13 mouse cellular contexts compared by ENCODE assay signal in the genomic region with DNA sequence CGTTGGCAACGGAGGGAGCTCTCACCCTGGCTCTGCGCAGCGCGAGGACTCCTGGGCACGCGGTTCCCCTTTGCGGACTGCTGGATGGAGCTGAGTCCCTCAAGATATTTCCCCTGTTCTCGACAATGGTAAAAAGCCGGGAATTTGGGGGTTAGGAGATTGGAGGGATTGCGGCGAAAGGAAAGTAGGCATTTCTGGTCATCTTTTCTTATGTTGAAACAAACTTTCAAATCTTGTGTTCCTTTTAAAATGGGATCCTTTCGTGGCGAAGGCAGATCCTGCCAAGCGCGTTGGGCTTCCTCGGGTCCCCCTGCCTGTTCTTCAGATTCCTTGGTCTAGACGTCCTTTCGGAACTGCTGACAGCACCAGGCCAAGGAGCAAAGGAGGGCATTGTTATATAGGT. TPM values are rescaled to one million over a fixed set of nuclear protein-coding genes. Genes with fewer than 3 reads are reported as not detected.
DNase-seq lines count a peak whose midpoint lies in the region; ATAC-seq lines count a peak whose summit lies in the region.
"Had no signal": no experiment of that assay in that cellular context is flagged by ENCODE, and none has a peak within 500 bp of the region (broad histone marks: within the 10 kb centered on the region; RNA-seq: fewer than 3 reads in every experiment).

No protein-coding gene starts in this region.

- H3K9me3 ChIP-seq in megakaryocyte, embryonic 14.5 days, result no peaks in the 10 kb centered on the region
- H3K9me3 ChIP-seq in forebrain, embryonic 15.5 days, result no peaks in the 10 kb centered on the region
- H3K9me3 ChIP-seq in midbrain, embryonic 11.5 days (ENCODE audit: control insufficient read depth, low read length), result no peaks in the 10 kb centered on the region
- H3K9me3 ChIP-seq: kidney, embryonic 15.5 days had no signal

- 2% methylated on average over 19 of the region's 19 CpGs for WGBS in forebrain, embryonic 15.5 days
- WGBS in midbrain, embryonic 11.5 days, result 1% methylated on average over 19 of the region's 19 CpGs

- H3K4me2 ChIP-seq in forebrain, embryonic 15.5 days (replicated peaks), result no peak overlapping the region
- H3K4me2 ChIP-seq in midbrain, embryonic 11.5 days, result no peak overlapping the region

- DNase-seq in midbrain, embryonic 11.5 days (ENCODE audit: low spot score, missing footprints), result peak; percentile 95
- no peak for DNase-seq in gastrocnemius, postnatal 10 days
- no peak for DNase-seq in gastrocnemius, postnatal 14 days
- no peak for DNase-seq in spleen, postnatal 4 days (ENCODE audit: low spot score in 2 of 2)
- DNase-seq: cerebellum, adult 8-10 months; gastrocnemius, postnatal 25 days; liver had no signal

- peaks cover 63% of the 10 kb centered on the region for H3K4me1 ChIP-seq in megakaryocyte, embryonic 14.5 days
- peaks cover 40% of the 10 kb centered on the region for H3K4me1 ChIP-seq in forebrain, embryonic 15.5 days
- peaks cover 42% of the 10 kb centered on the region for H3K4me1 ChIP-seq in midbrain, embryonic 11.5 days (ENCODE audit: control insufficient read depth, insufficient read depth, low read length)

- H3K4me3 ChIP-seq in megakaryocyte, embryonic 14.5 days (replicated peaks), result peak overlapping the region; percentile 71
- H3K4me3 ChIP-seq in forebrain, embryonic 15.5 days, result peak overlapping the region; percentile 35; the same call in 1 of the 2 replicates
- 0 out of 2 replicates have a peak overlapping the region, but pooled peaks have one; percentile 39 for H3K4me3 ChIP-seq in midbrain, embryonic 11.5 days (ENCODE audit: low read depth, low read length)

- no peaks in the 10 kb centered on the region for H3K27me3 ChIP-seq in megakaryocyte, embryonic 14.5 days (replicated peaks)
- peaks cover 95% of the 10 kb centered on the region for H3K27me3 ChIP-seq in forebrain, embryonic 15.5 days
- H3K27me3 ChIP-seq in midbrain, embryonic 11.5 days (ENCODE audit: control insufficient read depth, insufficient read depth, low read length), result peaks cover 98% of the 10 kb centered on the region

- no peak overlapping the region for H3K27ac ChIP-seq in forebrain, embryonic 15.5 days (replicated peaks)
- H3K27ac ChIP-seq in midbrain, embryonic 11.5 days (ENCODE audit: low read depth, low read length), result no peak overlapping the region
- H3K27ac ChIP-seq: kidney, embryonic 15.5 days had no signal

- ATAC-seq in megakaryocyte, adult 5-6 weeks (ENCODE audit: poor library complexity, severe bottlenecking), result no peak
- ATAC-seq in forebrain, embryonic 15.5 days (replicated peaks), result no peak
- no peak for ATAC-seq in midbrain, embryonic 11.5 days (ENCODE audit: low FRiP score)

- intact Hi-C loops in gastrocnemius, postnatal 14 days (cut with DNase I; ENCODE audit: low total_unique reads), result loop anchor here (10.0 kb wide), 1 partner anchor 157 kb away; no protein-coding TSS in a partner anchor

- peaks cover 75% of the 10 kb centered on the region for H3K36me3 ChIP-seq in megakaryocyte, embryonic 14.5 days (replicated peaks; ENCODE audit: low read length)
- no peaks in the 10 kb centered on the region for H3K36me3 ChIP-seq in forebrain, embryonic 15.5 days
- H3K36me3 ChIP-seq in midbrain, embryonic 11.5 days (ENCODE audit: control insufficient read depth, insufficient read depth, low read length), result no peaks in the 10 kb centered on the region
- H3K36me3 ChIP-seq: kidney, embryonic 15.5 days had no signal

- no peak overlapping the region for H3K9ac ChIP-seq in forebrain, embryonic 15.5 days (replicated peaks)
- H3K9ac ChIP-seq in midbrain, embryonic 11.5 days (ENCODE audit: low read length), result no peak overlapping the region
- H3K9ac ChIP-seq: kidney, embryonic 15.5 days had no signal

RNA-seq across cellular contexts. Expression of gene Gbx2, which starts 1.0 kb away (rescaled TPM):
- 68.4 and 75.9 TPM in 2 replicates for polyA plus RNA-seq in megakaryocyte, embryonic 14.5 days (2012; ENCODE audit: insufficient read depth, low replicate concordance)
- not detected in 2 replicates for total RNA-seq in megakaryocyte, adult 5-6 weeks (2015)
- total RNA-seq in megakaryocyte, adult 5-6 weeks (2017), result not detected in 2 replicates
- 9.3 and 15.0 TPM in 2 replicates for polyA plus RNA-seq in forebrain, embryonic 15.5 days (2015; fragmentation: Nextera tagmentation; extraction: Ambion mirVana)
- 9.6 TPM in 2 replicates for polyA plus RNA-seq in midbrain, embryonic 11.5 days (2014; fragmentation: Nextera tagmentation; extraction: Ambion mirVana)
- total RNA-seq in gastrocnemius, postnatal 10 days (2021), result not detected
- not detected for total RNA-seq in gastrocnemius, postnatal 14 days (2021)
- total RNA-seq: heart, postnatal 10 days; neutrophil, adult 5-6 weeks had no signal
